Mouse (Mus musculus): ENCODE measurements around the gene Bloc1s5. TPM values are rescaled to one million over a fixed set of nuclear protein-coding genes. Genes with fewer than 3 reads are reported as not detected.

Gene Bloc1s5
- total and polyA plus RNA-seq, 3 experiments = 5.6 to 12.7 (median 9.3) TPM

GRCm38 (mm10) chr13:38543455-38544125, 91.3 kb downstream of the Bloc1s5 start:
- H3K27ac ChIP-seq (ENCODE audit: insufficient read depth, low read depth) = no peak overlapping the region
- peaks cover 2% of the 10 kb centered on the region for H3K9me3 ChIP-seq (replicated peaks; ENCODE audit: low read length)
- no peaks in the 10 kb centered on the region for H3K36me3 ChIP-seq (replicated peaks in 1 of 2; ENCODE audit: control insufficient read depth in 1 of 2, insufficient read depth in 1 of 2, low read length in 1 of 2)
- TF ChIP-seq IRF4 (IDR thresholded peaks at IDR 0.05; ENCODE audit: low read depth, low read length) (no peak), MYC (IDR thresholded peaks at IDR 0.05; ENCODE audit: low read depth, low read length) (no peak), ZMIZ1 (IDR thresholded peaks at IDR 0.05; ENCODE audit: low read depth, low read length) (no peak), ZC3H11A (IDR thresholded peaks at IDR 0.05; ENCODE audit: low read depth, low read length) (no peak), MAX (IDR thresholded peaks at IDR 0.05; ENCODE audit: low read length) (no peak)
- in situ Hi-C loops (cut with MboI; ENCODE audit: low pct_ligation_motif_present, low pct_unique_long_range_greater_than_20kb, low sequenced_read_pairs) (no loop called here), dilution Hi-C loops (cut with MboI; ENCODE audit: extremely low pct_ligation_motif_present, extremely low pct_unique_long_range_greater_than_20kb, low sequenced_read_pairs) (no loop called here)
- DNase-seq (ENCODE audit: extremely low read depth) = no peak
- no peak overlapping the region for H3K9ac ChIP-seq (ENCODE audit: insufficient read depth, low read depth)
- H3K27me3 ChIP-seq (replicated peaks) = no peaks in the 10 kb centered on the region
- no peaks in the 10 kb centered on the region for H3K79me2 ChIP-seq (replicated peaks; ENCODE audit: control insufficient read depth, extremely low read depth, insufficient read depth, poor library complexity, severe bottlenecking)
- no peak overlapping the region for H3K4me3 ChIP-seq (replicated peaks in 1 of 3; ENCODE audit: low read depth in 2 of 3, low read length in 2 of 3, poor library complexity in 1 of 3)
- no peak overlapping the region for H3K4me2 ChIP-seq (ENCODE audit: insufficient read depth, low read depth, poor library complexity, severe bottlenecking)
- H3K4me1 ChIP-seq (ENCODE audit: control insufficient read depth in 1 of 2, insufficient read depth in 2 of 2) = peaks cover 16 to 50% of the 10 kb centered on the region in 2 experiments

Other genes starting within 250 kb of the Bloc1s5 start
- gene Txndc5, start 106.3 kb downstream of the Bloc1s5 start, total RNA-seq (2012; rRNA removed) = 131 and 171 TPM in 2 replicates
- gene Txndc5, start 106.3 kb downstream of the Bloc1s5 start, total RNA-seq (2014; rRNA removed) = 111 and 120 TPM in 2 replicates
- 145 and 155 TPM in 2 replicates for gene Txndc5, start 106.3 kb downstream of the Bloc1s5 start, polyA plus RNA-seq (2012; ENCODE audit: insufficient read length, low read depth)
- gene Eef1e1, start 23.9 kb upstream of the Bloc1s5 start, total RNA-seq (2012; rRNA removed) = 148 and 187 TPM in 2 replicates
- gene Eef1e1, start 23.9 kb upstream of the Bloc1s5 start, total RNA-seq (2014; rRNA removed) = 122 and 123 TPM in 2 replicates
- gene Eef1e1, start 23.9 kb upstream of the Bloc1s5 start, polyA plus RNA-seq (2012; ENCODE audit: insufficient read length, low read depth) = 151 and 180 TPM in 2 replicates

All from CH12.LX (cell line).